Mouse (Mus musculus): ENCODE results near the gene Klf4. TPM values are rescaled to one million over a fixed set of nuclear protein-coding genes. Genes with fewer than 3 reads are reported as not detected.

The Klf4 gene
- polyA plus RNA-seq, 1 experiment from 2014 or later, result 2.7 TPM

DNA sequence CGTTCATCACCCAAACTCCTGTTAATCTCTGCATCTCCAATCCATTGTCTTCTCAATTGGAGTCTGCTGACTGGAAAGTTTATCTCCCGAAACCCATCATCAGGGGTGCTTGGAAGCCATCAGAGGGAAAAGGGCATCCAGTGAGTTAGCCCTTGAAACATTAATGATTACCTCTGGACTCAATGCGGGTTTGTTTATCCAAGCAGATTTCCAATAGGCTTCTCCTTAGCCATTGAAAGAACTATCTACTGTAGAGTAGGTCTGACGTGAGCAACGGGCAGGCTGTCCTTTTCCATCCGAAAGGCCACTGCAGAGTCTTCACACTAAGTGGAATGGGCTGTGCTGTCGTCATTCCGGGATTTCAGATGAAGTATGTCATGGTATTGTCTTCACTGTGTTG lies 16.2 kb downstream of the Klf4 start:
- H3K4me1 ChIP-seq (replicated peaks), result no peaks in the 10 kb centered on the region
- no peak overlapping the region for H3K9ac ChIP-seq
- H3K4me2 ChIP-seq, result no peak overlapping the region
- H3K4me3 ChIP-seq, result no peak overlapping the region
- WGBS, result 75% methylated on average over 8 of the region's 8 CpGs
- no peaks in the 10 kb centered on the region for H3K9me3 ChIP-seq
- H3K36me3 ChIP-seq, result no peaks in the 10 kb centered on the region
- H3K27ac ChIP-seq (replicated peaks), result no peak overlapping the region
- no peaks in the 10 kb centered on the region for H3K27me3 ChIP-seq
- ATAC-seq (ENCODE audit: low FRiP score, low read depth), result no peak

DNA sequence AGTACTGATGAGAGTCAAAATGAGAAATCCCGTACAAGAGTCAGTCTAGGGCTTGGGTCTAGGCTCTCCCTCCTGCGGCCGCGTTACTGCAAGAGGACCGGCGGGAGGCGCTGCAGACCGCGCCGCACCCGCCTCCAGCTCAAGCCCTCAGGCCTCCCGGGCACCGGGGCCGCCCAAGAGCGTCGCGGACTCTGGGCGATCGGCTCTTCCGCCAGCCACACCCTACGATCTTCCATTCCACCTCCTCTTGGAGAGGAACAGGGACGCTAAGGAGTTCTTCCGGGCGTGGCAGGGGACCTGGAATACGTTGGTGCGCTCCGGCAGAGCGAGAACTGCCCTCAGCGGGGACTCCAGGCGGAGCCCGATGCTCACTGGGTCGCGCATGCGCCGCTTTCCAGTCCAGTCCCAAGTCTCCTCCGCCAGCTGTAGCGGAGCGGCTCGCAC lies 17.5 kb downstream of the Klf4 start:
- Histone ChIP-seq H3K9ac (peak overlapping the region; percentile 63), H3K4me2 (peak overlapping the region; percentile 58), H3K27ac (replicated peaks) (peak overlapping the region; percentile 64), H3K27me3 (no peaks in the 10 kb centered on the region), H3K4me3 (peak overlapping the region; percentile 60), H3K9me3 (no peaks in the 10 kb centered on the region), H3K4me1 (replicated peaks) (no peaks in the 10 kb centered on the region), H3K36me3 (no peaks in the 10 kb centered on the region)
- peak; percentile 98 for ATAC-seq (ENCODE audit: low FRiP score, low read depth)
- WGBS, result under 1% methylated on average over 38 of the region's 39 CpGs

GRCm38 (mm10) chr4:55513615-55514279 lies 18.5 kb downstream of the Klf4 start:
- no peak for ATAC-seq (ENCODE audit: low FRiP score, low read depth)
- no peak overlapping the region for H3K4me2 ChIP-seq
- 85% methylated on average over 7 of the region's 7 CpGs for WGBS

DNA sequence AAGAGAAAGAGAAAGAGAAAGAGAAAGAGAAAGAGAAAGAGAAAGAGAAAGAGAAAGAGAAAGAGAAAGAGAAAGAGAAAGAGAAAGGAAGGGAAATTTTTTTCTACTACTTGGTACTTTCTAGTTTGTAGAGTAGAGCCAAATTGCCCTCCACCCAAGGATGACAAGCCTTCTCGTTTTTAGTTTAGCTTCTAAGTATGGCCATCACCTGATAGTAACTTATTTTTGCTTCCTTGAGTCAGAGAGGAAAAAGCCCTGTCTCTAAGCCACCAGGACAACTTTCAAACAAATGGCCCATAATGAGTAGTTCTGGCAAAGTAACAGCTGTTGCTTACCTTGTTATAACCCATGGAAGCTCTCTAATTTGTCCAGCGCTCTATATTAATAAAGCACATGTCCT lies 20.9 kb downstream of the Klf4 start:
- WGBS, result 87% methylated on average over 2 of the region's 2 CpGs
- no peaks in the 10 kb centered on the region for H3K36me3 ChIP-seq
- H3K27ac ChIP-seq (replicated peaks), result no peak overlapping the region
- no peak for ATAC-seq (ENCODE audit: low FRiP score, low read depth)
- H3K4me3 ChIP-seq, result no peak overlapping the region
- no peak overlapping the region for H3K4me2 ChIP-seq
- no peaks in the 10 kb centered on the region for H3K9me3 ChIP-seq
- H3K9ac ChIP-seq, result no peak overlapping the region
- H3K27me3 ChIP-seq, result no peaks in the 10 kb centered on the region
- H3K4me1 ChIP-seq (replicated peaks), result no peaks in the 10 kb centered on the region

More at GRCm38 (mm10) chr4:55513615-55514279, 18.5 kb downstream of the Klf4 start:
- no peaks in the 10 kb centered on the region for H3K9me3 ChIP-seq
- no peaks in the 10 kb centered on the region for H3K4me1 ChIP-seq (replicated peaks)
- H3K27ac ChIP-seq (replicated peaks), result no peak overlapping the region
- H3K36me3 ChIP-seq, result no peaks in the 10 kb centered on the region
- H3K9ac ChIP-seq, result no peak overlapping the region
- no peaks in the 10 kb centered on the region for H3K27me3 ChIP-seq
- H3K4me3 ChIP-seq, result no peak overlapping the region

DNA sequence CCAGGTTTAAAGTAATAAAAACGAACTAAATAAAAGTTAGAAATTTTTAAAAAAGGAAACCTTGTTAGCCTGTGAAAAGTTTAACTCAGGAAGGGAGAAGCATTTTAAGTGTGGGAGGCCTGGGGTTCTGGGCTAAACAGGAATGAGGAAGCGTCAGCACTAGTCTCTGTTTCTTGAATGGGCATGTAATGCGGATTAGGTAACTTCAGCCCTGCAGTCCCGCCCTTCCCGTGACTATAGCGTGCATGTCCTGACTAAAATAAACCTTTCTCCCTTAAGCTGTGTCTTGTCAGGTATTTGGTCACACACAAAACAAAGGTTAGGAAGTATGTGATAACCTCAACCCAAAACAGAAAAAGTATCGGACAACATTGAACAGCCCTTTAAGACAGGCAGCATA lies 23.6 kb downstream of the Klf4 start:
- ATAC-seq (ENCODE audit: low FRiP score, low read depth), result no peak
- H3K9me3 ChIP-seq, result no peaks in the 10 kb centered on the region
- H3K4me2 ChIP-seq, result no peak overlapping the region
- H3K36me3 ChIP-seq, result no peaks in the 10 kb centered on the region
- H3K4me3 ChIP-seq, result no peak overlapping the region
- no peaks in the 10 kb centered on the region for H3K27me3 ChIP-seq
- H3K4me1 ChIP-seq (replicated peaks), result no peaks in the 10 kb centered on the region
- WGBS, result 86% methylated on average over 7 of the region's 7 CpGs
- no peak overlapping the region for H3K9ac ChIP-seq
- no peak overlapping the region for H3K27ac ChIP-seq (replicated peaks)

DNA sequence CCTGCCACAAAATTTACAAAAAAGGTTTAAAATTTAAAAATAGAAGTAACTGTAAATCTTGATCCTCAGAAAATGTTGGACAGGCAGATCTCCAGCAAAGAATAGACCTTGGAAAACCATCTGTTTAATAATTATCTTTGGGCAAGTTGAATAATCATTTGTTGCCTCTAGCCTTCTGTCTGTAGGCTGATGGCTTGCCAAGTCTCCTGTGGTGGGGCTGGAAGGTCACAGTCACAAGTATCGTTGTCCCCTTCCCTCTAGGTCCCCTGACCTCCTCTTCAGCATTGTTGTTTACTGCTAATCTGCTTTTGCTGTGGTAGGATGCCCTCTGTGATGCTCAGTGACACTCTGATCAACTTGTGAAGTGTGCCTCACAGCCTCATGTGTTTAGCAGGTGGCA lies 33.6 kb downstream of the Klf4 start:
- Histone ChIP-seq H3K4me3 (no peak overlapping the region), H3K9ac (no peak overlapping the region), H3K4me1 (replicated peaks) (no peaks in the 10 kb centered on the region), H3K27me3 (no peaks in the 10 kb centered on the region), H3K9me3 (no peaks in the 10 kb centered on the region), H3K27ac (replicated peaks) (no peak overlapping the region), H3K4me2 (no peak overlapping the region), H3K36me3 (no peaks in the 10 kb centered on the region)
- 55% methylated on average over 1 of the region's 1 CpGs for WGBS
- ATAC-seq (ENCODE audit: low FRiP score, low read depth), result no peak

- no peak overlapping the region for H3K4me3 ChIP-seq
- no peaks in the 10 kb centered on the region for H3K27me3 ChIP-seq
- WGBS, result 83% methylated on average over 7 of the region's 7 CpGs
- no peak overlapping the region for H3K9ac ChIP-seq
- H3K4me1 ChIP-seq (replicated peaks), result no peaks in the 10 kb centered on the region
- no peak overlapping the region for H3K4me2 ChIP-seq
- H3K9me3 ChIP-seq, result no peaks in the 10 kb centered on the region
- ATAC-seq (ENCODE audit: low FRiP score, low read depth), result no peak
- H3K27ac ChIP-seq (replicated peaks), result no peak overlapping the region
- no peaks in the 10 kb centered on the region for H3K36me3 ChIP-seq
Observed at GRCm38 (mm10) chr4:55496416-55496815, 35.9 kb downstream of the Klf4 start.

DNA sequence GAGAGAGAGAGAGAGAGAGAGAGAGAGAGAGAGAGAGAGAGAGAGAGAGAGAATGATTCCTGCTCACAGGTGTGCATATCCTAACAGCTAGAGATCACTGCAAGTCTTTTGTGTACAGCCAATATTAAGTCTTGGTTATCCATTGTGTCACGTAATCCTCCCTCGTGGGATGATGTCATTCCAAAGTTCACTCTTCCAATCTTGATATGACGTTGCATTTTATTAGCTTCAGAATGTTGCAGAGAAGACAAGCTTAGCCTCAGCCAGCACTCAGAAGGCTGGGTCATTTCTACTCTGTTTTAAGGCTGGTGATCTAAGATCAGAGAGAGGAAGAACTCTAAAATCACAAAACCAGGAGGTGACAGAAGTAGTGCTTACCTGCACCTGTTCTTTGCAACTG lies 39.0 kb downstream of the Klf4 start:
- H3K4me2 ChIP-seq, result no peak overlapping the region
- 76% methylated on average over 3 of the region's 3 CpGs for WGBS
- H3K36me3 ChIP-seq, result no peaks in the 10 kb centered on the region
- H3K27me3 ChIP-seq, result no peaks in the 10 kb centered on the region
- ATAC-seq (ENCODE audit: low FRiP score, low read depth), result no peak
- no peak overlapping the region for H3K27ac ChIP-seq (replicated peaks)
- no peak overlapping the region for H3K9ac ChIP-seq
- no peaks in the 10 kb centered on the region for H3K9me3 ChIP-seq
- H3K4me3 ChIP-seq, result no peak overlapping the region
- no peaks in the 10 kb centered on the region for H3K4me1 ChIP-seq (replicated peaks)

DNA sequence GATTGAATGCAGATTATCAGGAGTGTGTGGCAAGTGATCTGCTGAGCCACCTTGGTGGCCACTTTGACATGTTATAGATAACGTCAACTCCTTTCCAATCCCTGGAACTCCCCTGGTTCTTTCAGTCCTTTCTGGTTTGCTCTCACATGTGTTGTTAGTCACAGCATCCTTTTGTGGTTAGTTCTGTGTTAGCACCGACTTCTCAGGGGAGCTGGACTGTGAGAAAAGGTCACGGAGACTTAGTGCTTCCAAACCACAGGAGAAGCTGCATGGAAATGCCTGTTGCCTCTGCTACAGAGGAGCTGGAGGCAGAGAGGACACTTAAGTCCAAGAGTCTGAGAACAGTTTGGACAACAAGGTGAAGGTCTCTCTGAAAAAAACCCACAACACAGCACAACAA lies 42.9 kb downstream of the Klf4 start:
- Histone ChIP-seq H3K36me3 (no peaks in the 10 kb centered on the region), H3K4me2 (no peak overlapping the region), H3K4me3 (no peak overlapping the region), H3K9me3 (no peaks in the 10 kb centered on the region), H3K4me1 (replicated peaks) (no peaks in the 10 kb centered on the region), H3K27me3 (no peaks in the 10 kb centered on the region), H3K9ac (no peak overlapping the region), H3K27ac (replicated peaks) (no peak overlapping the region)
- WGBS, result 78% methylated on average over 3 of the region's 3 CpGs
- no peak for ATAC-seq (ENCODE audit: low FRiP score, low read depth)

GRCm38 (mm10) chr4:55488604-55489003 lies 43.7 kb downstream of the Klf4 start:
- Histone ChIP-seq H3K36me3 (no peaks in the 10 kb centered on the region), H3K4me1 (replicated peaks) (no peaks in the 10 kb centered on the region), H3K9me3 (no peaks in the 10 kb centered on the region), H3K27me3 (no peaks in the 10 kb centered on the region), H3K4me2 (no peak overlapping the region), H3K27ac (replicated peaks) (no peak overlapping the region), H3K4me3 (no peak overlapping the region), H3K9ac (no peak overlapping the region)
- ATAC-seq (ENCODE audit: low FRiP score, low read depth), result no peak
- 82% methylated on average over 6 of the region's 6 CpGs for WGBS

DNA sequence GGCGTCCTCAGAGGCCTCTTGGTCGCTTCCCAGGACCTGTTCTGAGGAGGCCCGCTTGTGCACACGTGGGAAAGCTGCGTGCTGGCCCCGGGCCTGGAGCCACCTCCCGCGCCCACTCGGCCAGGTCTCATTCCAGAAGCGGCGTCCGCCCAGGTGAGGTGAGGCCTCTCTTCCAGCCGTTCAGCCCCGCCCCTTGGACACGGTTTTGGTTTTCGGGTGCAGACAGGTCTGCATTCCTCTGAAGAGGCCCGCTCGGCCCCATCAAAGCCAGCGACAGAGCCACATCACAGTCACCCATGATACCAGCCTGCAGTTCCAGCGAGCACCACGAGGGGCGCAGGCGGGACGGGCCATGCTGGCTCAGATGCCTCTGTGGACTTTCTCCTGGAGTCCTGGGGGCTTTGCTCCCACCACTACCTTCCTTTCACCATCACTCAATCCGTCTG lies 51.9 kb downstream of the Klf4 start:
- Histone ChIP-seq H3K9ac (no peak overlapping the region; the same call in 1 of the 2 replicates), H3K9me3 (no peaks in the 10 kb centered on the region), H3K4me3 (peak overlapping the region; percentile 2), H3K27ac (replicated peaks) (no peak overlapping the region), H3K4me1 (replicated peaks) (0 out of 2 replicates have a peak, but pooled peaks cover 8% of the 10 kb centered on the region), H3K36me3 (no peaks in the 10 kb centered on the region), H3K27me3 (no peaks in the 10 kb centered on the region), H3K4me2 (peak overlapping the region; percentile 57)
- ATAC-seq (ENCODE audit: low FRiP score, low read depth), result peak; percentile 51; the same call in 1 of the 2 replicates
- 27% methylated on average over 25 of the region's 25 CpGs for WGBS

- H3K4me1 ChIP-seq (replicated peaks), result 0 out of 2 replicates have a peak, but pooled peaks cover 12% of the 10 kb centered on the region
- H3K4me2 ChIP-seq, result no peak overlapping the region
- H3K27me3 ChIP-seq, result no peaks in the 10 kb centered on the region
- no peak overlapping the region for H3K27ac ChIP-seq (replicated peaks)
- H3K9me3 ChIP-seq, result no peaks in the 10 kb centered on the region
- no peak overlapping the region for H3K9ac ChIP-seq
- 0 out of 2 replicates have a peak, but pooled peaks have one; percentile 27 for ATAC-seq (ENCODE audit: low FRiP score, low read depth)
- 62% methylated on average over 5 of the region's 5 CpGs for WGBS
- no peak overlapping the region for H3K4me3 ChIP-seq
- no peaks in the 10 kb centered on the region for H3K36me3 ChIP-seq
Observed at GRCm38 (mm10) chr4:55478333-55478732, 53.9 kb downstream of the Klf4 start.

GRCm38 (mm10) chr4:55477933-55478332 lies 54.3 kb downstream of the Klf4 start:
- no peak overlapping the region for H3K4me3 ChIP-seq
- no peak overlapping the region for H3K9ac ChIP-seq
- 36% methylated on average over 4 of the region's 4 CpGs for WGBS
- no peaks in the 10 kb centered on the region for H3K9me3 ChIP-seq
- H3K27ac ChIP-seq (replicated peaks), result no peak overlapping the region
- no peaks in the 10 kb centered on the region for H3K36me3 ChIP-seq
- no peak for ATAC-seq (ENCODE audit: low FRiP score, low read depth)
- no peaks in the 10 kb centered on the region for H3K27me3 ChIP-seq
- no peak overlapping the region for H3K4me2 ChIP-seq
- H3K4me1 ChIP-seq (replicated peaks), result 0 out of 2 replicates have a peak, but pooled peaks cover 12% of the 10 kb centered on the region

All from hindbrain, embryonic 15.5 days (tissue).